Mouse (Mus musculus) CD8-positive naive resting alpha-beta T cell, adult 57 days (primary cell): ENCODE data around the gene Gm49369. TPM values are rescaled to one million over a fixed set of nuclear protein-coding genes. Genes with fewer than 3 reads are reported as not detected.

Experiments used
- total RNA-seq: library from RNA; stranded (reverse); gene quantifications from one replicate; pipeline ENCODE4 v1.2.4, GENCODE M21; 2023

Gm49369 gene
- total RNA-seq, result 3.6 TPM

DNA sequence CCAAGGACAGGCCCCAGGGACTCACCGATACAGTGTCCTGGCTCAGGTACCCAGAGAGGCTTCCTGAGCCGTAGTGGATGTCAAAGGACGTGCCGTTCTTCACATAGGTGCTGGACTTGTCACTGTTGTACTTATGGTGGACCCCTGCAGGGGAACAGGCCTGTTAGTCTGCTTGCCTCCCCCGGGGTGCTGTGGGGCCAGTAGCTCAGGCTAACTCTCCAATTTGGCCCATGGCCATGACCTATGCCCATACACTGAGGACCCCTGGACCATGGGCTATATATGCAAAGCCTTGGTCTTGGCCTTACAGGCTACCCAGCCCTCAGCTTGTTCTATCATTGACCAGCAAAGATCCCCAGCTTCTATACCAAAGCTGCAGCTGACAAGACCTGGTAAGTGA, at the start of gene Gm49369:
Gm49369 (minus strand) TSS at position 101 of the 400 bp plus-strand sequence.

DNA sequence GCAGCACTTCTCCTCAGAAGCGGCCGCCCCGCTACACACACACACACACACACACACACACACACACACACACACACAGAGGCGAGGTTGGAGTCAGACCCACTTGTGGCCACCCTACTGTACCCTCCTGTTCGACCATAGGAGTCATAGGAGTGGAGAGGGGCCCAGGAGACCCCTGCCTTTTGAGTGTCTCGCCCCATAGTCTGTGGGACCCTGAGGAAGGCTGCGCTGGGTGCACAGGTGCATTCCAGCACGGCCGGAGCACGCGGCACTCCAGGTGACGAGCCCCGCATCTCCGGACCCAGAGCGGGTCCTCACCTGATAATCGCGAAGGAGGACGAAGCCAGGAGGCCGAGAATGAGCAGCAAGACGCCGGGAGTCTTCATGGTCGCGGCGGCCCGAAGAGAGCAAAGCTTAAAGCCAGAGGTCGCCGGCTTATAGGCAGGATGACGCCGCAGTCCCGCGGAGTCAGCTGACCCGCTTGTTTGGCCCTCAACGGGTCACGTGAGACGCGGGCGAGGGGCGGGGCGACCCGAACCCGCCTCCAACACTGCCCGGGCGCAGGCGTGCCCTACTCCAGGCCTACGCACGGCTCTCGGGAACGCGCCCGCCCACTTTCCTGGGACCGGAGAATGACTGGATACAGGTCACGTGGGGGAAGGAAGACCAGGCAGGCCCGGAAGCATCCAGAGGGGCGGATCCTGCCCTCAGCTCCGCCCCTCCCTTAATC, 5.1 kb upstream of the Gm49369 start, which contains the start of gene Ctsd:
Ctsd (minus strand) TSS at position 620 of the 730 bp plus-strand sequence.

DNA sequence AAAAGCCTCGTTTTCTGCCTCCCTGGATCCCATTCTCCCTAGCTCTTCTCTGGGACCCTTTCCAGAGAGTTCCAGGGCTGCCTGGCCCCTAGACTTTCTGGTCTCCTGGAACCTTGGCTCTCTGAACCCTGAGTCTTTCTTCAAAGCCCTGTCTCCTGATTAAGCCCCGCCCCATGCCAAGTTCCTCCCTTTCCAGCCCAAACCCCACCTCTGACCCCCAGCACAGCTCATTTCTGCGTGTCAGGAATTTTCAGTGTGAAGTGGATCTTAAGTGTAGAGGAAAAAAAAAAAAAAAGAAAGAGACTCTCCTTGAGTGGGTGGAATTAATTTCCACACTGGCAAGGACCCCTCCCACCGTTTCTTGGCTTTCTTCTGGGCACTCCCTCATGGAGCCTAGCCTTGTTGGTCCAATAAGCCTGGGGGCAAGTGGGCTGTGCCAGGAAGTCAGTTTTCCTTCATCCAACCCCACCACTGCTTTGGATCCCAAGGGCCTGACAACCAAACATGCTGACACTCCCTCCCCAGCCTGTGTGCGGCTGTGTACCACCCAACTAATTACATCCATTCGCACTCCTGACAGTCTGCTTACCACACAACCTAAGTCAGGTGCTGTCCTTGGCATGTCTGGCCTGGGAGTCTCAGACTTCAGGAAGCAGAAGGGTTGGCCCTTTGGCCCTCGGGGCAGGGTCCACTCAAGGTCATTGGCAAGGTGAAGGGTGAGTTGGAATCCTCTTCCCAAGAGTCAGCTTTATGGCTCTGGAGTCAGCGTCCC, 8.6 kb downstream of the Gm49369 start, which contains the start of gene Ifitm10:
Ifitm10 (minus strand) TSS at position 113 of the 772 bp plus-strand sequence.

Other genes with a start within 250 kb of the Gm49369 start
- gene Gm39115, start 246.6 kb downstream of the Gm49369 start, total RNA-seq, result not detected
- gene Gm45337, start 238.1 kb downstream of the Gm49369 start, total RNA-seq, result not detected
- not detected for gene Gm29735, start 225.6 kb downstream of the Gm49369 start, total RNA-seq
- not detected for gene Gm4553, start 216.9 kb downstream of the Gm49369 start, total RNA-seq
- gene Krtap5-2, start 206.7 kb downstream of the Gm49369 start, total RNA-seq, result not detected
- gene Gm10153, start 192.3 kb downstream of the Gm49369 start, total RNA-seq, result not detected
- gene Krtap5-3, start 181.3 kb downstream of the Gm49369 start, total RNA-seq, result not detected
- not detected for gene Gm7579, start 170.8 kb downstream of the Gm49369 start, total RNA-seq
- not detected for gene Krtap5-5, start 152.7 kb downstream of the Gm49369 start, total RNA-seq
- not detected for gene Gm40460, start 141.6 kb downstream of the Gm49369 start, total RNA-seq
- gene Gm2431, start 124.3 kb downstream of the Gm49369 start, total RNA-seq, result not detected
- not detected for gene Gm4559, start 108.3 kb downstream of the Gm49369 start, total RNA-seq
- gene Krtap5-1, start 85.5 kb downstream of the Gm49369 start, total RNA-seq, result not detected
- not detected for gene Krtap5-4, start 79.1 kb downstream of the Gm49369 start, total RNA-seq
- 14.5 TPM for gene Ifitm10, start 8.9 kb downstream of the Gm49369 start, total RNA-seq
- 213 TPM for gene Ctsd, start 5.4 kb upstream of the Gm49369 start, total RNA-seq
- gene Syt8, start 52.2 kb upstream of the Gm49369 start, total RNA-seq, result not detected
- gene Tnni2, start 59.1 kb upstream of the Gm49369 start, total RNA-seq, result not detected
- gene Lsp1, start 78.1 kb upstream of the Gm49369 start, total RNA-seq, result 696 TPM
- 46.5 TPM for gene Tnnt3, start 116.2 kb upstream of the Gm49369 start, total RNA-seq
- 14.5 TPM for gene Mrpl23, start 150.0 kb upstream of the Gm49369 start, total RNA-seq